Mouse (Mus musculus) stomach, postnatal 0 days (tissue): ENCODE data around the gene Inafm2.

ENCODE experiments used
- CTCF ChIP-seq: IDR thresholded peaks from 2 replicates; pipeline ENCODE4 v1.5.1; 2016; ENCODE audit warnings: antibody characterized with exemption, low read depth, mild to moderate bottlenecking, moderate library complexity
- EP300 ChIP-seq: optimal IDR thresholded peaks from 2 replicates; pipeline ENCODE3; 2016; ENCODE audit warnings: antibody characterized with exemption

GRCm38 (mm10) chr2:118706436-118706835 lies 39.1 kb upstream of the Inafm2 start:
- TF ChIP-seq EP300 (no peak), CTCF (no peak)
